Mouse (Mus musculus) liver, adult 2 months (tissue): ENCODE measurements around the gene Gm5129. TPM values are rescaled to one million over a fixed set of nuclear protein-coding genes. Genes with fewer than 3 reads are reported as not detected.
A peak's percentile ranks its signal among the peaks of the same experiment; 100 is the strongest.

ENCODE experiments used
- DNase-seq: peaks from one replicate; pipeline ENCODE4 v3.0.0-alpha.2; 2011; ENCODE audit warnings: low read depth, low spot score; ENCODE audit errors: extremely low read depth
- H3K27ac ChIP-seq: fragments of 200-500 bp; replicated peaks from 2 replicates; pipeline ENCODE4 v1.5.1; 2012; ENCODE audit warnings: low read depth, mild to moderate bottlenecking, control low read depth, inconsistent platforms, low read length; ENCODE audit not compliant: insufficient read depth
- H3K27me3 ChIP-seq: fragments of 200-500 bp; 2 replicates; pipeline ENCODE4 v1.6.1; 2012; ENCODE audit warnings: mild to moderate bottlenecking, moderate library complexity, low read length, inconsistent platforms; ENCODE audit not compliant: control insufficient read depth, insufficient read depth
- H3K36me3 ChIP-seq: fragments of 200-500 bp; 2 replicates; pipeline ENCODE4 v1.6.1; 2012; ENCODE audit warnings: low read length, inconsistent platforms; ENCODE audit not compliant: control insufficient read depth, insufficient read depth
- H3K4me1 ChIP-seq: fragments of 200-500 bp; 2 replicates; pipeline ENCODE4 v1.6.1; 2011; ENCODE audit warnings: low read length; ENCODE audit not compliant: control insufficient read depth, insufficient read depth
- H3K4me3 ChIP-seq: fragments of 200-500 bp; 2 replicates; pipeline ENCODE4 v1.5.1; 2011; ENCODE audit warnings: low read depth, mild to moderate bottlenecking, control low read depth, low read length, moderate library complexity; ENCODE audit not compliant: insufficient read depth
- H3K79me2 ChIP-seq: fragments of 200-500 bp; 2 replicates; pipeline ENCODE4 v1.6.1; 2012; ENCODE audit warnings: inconsistent platforms, mild to moderate bottlenecking, low read length, moderate library complexity; ENCODE audit not compliant: control insufficient read depth, insufficient read depth
- H3K9ac ChIP-seq: fragments of 200-500 bp; 2 replicates; pipeline ENCODE4 v1.6.1; 2012; ENCODE audit warnings: low read depth, mild to moderate bottlenecking, control low read depth, inconsistent platforms, low read length
- CTCF ChIP-seq: fragments of 200-500 bp; IDR thresholded peaks from 2 replicates; pipeline ENCODE4 v1.5.1; 2011; ENCODE audit warnings: low read depth, low read length, control low read depth
- POLR2A ChIP-seq: fragments of 200-500 bp; IDR thresholded peaks from 2 replicates; pipeline ENCODE4 v1.6.1; 2011; ENCODE audit warnings: low read length, control low read depth; ENCODE audit not compliant: insufficient read depth; ENCODE audit errors: extremely low read depth
- WGBS: fragments of 180-500 bp; shearing (Covaris S2); methylation state at CpG from one replicate; pipeline ENCODE4 v1.1.7; 2018; 5-methylcytosine and 5-hydroxymethylcytosine counted together
- polyA plus RNA-seq: library from polyadenylated mRNA; depleted of rRNA; stranded (reverse); fragments of >200 nt; gene quantifications from 2 replicates; pipeline ENCODE4 v1.2.3, GENCODE M21; 2012
- total RNA-seq: library from RNA; depleted of rRNA; stranded (reverse); fragments of >200 nt; gene quantifications from 2 replicates; pipeline ENCODE4 v1.2.3, GENCODE M21; 2014

Gm5129 gene
- total and polyA plus RNA-seq, 2 experiments, result not detected

- Histone ChIP-seq H3K27me3 (no peaks in the 10 kb centered on the region), H3K9ac (no peak overlapping the region), H3K36me3 (peaks cover 32% of the 10 kb centered on the region), H3K4me3 (no peak overlapping the region), H3K4me1 (no peaks in the 10 kb centered on the region), H3K27ac (no peak overlapping the region), H3K79me2 (peaks cover 1% of the 10 kb centered on the region; the same call in 1 of the 2 replicates)
- DNase-seq, result peak; percentile 57
- TF ChIP-seq POLR2A (no peak), CTCF (no peak)
- WGBS, result 72% methylated on average over 13 of the region's 13 CpGs
Observed at GRCm38 (mm10) chr5:29773460-29774150, 37.9 kb upstream of the Gm5129 start.

GRCm38 (mm10) chr5:29772651-29773330 lies 37.1 kb upstream of the Gm5129 start:
- H3K9ac ChIP-seq, result no peak overlapping the region
- no peak for DNase-seq
- H3K4me1 ChIP-seq, result no peaks in the 10 kb centered on the region
- no peak overlapping the region for H3K4me3 ChIP-seq
- no peak overlapping the region for H3K27ac ChIP-seq
- 75% methylated on average over 4 of the region's 4 CpGs for WGBS
- TF ChIP-seq POLR2A (no peak), CTCF (no peak)
- H3K79me2 ChIP-seq, result peaks cover 2% of the 10 kb centered on the region; the same call in 1 of the 2 replicates
- H3K27me3 ChIP-seq, result no peaks in the 10 kb centered on the region
- peaks cover 38% of the 10 kb centered on the region for H3K36me3 ChIP-seq

- WGBS, result 43% methylated on average over 2 of the region's 2 CpGs
- Histone ChIP-seq H3K9ac (no peak overlapping the region), H3K4me1 (no peaks in the 10 kb centered on the region), H3K79me2 (peaks cover 2% of the 10 kb centered on the region; the same call in 1 of the 2 replicates), H3K27me3 (no peaks in the 10 kb centered on the region), H3K27ac (no peak overlapping the region), H3K4me3 (no peak overlapping the region), H3K36me3 (peaks cover 43% of the 10 kb centered on the region)
- no peak for DNase-seq
- no peak for TF ChIP-seq POLR2A
- no peak for TF ChIP-seq CTCF
Observed at GRCm38 (mm10) chr5:29772038-29772437, 36.3 kb upstream of the Gm5129 start.

- Histone ChIP-seq H3K4me1 (no peaks in the 10 kb centered on the region), H3K4me3 (no peak overlapping the region), H3K27ac (no peak overlapping the region), H3K36me3 (peaks cover 41% of the 10 kb centered on the region), H3K27me3 (no peaks in the 10 kb centered on the region), H3K79me2 (peaks cover 2% of the 10 kb centered on the region; the same call in 1 of the 2 replicates), H3K9ac (no peak overlapping the region)
- TF ChIP-seq CTCF (peak; percentile 34; the same call in 1 of the 2 replicates), POLR2A (no peak)
- DNase-seq, result no peak
- WGBS, result 98% methylated on average over 1 of the region's 1 CpGs
Observed at GRCm38 (mm10) chr5:29770935-29771334, 35.2 kb upstream of the Gm5129 start.

- Histone ChIP-seq H3K9ac (no peak overlapping the region), H3K27me3 (no peaks in the 10 kb centered on the region), H3K79me2 (peaks cover 5% of the 10 kb centered on the region; the same call in 1 of the 2 replicates), H3K4me3 (no peak overlapping the region), H3K36me3 (peaks cover 60% of the 10 kb centered on the region), H3K27ac (no peak overlapping the region), H3K4me1 (no peaks in the 10 kb centered on the region)
- TF ChIP-seq POLR2A, result no peak
- no peak for TF ChIP-seq CTCF
- WGBS, result 70% methylated on average over 5 of the region's 5 CpGs
- no peak for DNase-seq
Observed at GRCm38 (mm10) chr5:29759318-29759717, 23.6 kb upstream of the Gm5129 start.

- Histone ChIP-seq H3K4me1 (no peaks in the 10 kb centered on the region), H3K36me3 (peaks cover 74% of the 10 kb centered on the region), H3K79me2 (peaks cover 10% of the 10 kb centered on the region; the same call in 1 of the 2 replicates), H3K9ac (no peak overlapping the region), H3K4me3 (no peak overlapping the region), H3K27ac (no peak overlapping the region), H3K27me3 (no peaks in the 10 kb centered on the region)
- DNase-seq, result no peak
- TF ChIP-seq CTCF (no peak), POLR2A (no peak)
Observed at GRCm38 (mm10) chr5:29752894-29753293, 17.2 kb upstream of the Gm5129 start.
